Comparison of ENCODE assay signal across 8 mouse cellular contexts in genomic region chr4:155235311-155236119, GRCm38 (mm10). TPM values are rescaled to one million over a fixed set of nuclear protein-coding genes. Genes with fewer than 3 reads are reported as not detected.
DNase-seq lines count a peak whose midpoint lies in the region; ATAC-seq and TF ChIP-seq lines count a peak whose summit lies in the region.

No protein-coding gene starts in this region.

- ATAC-seq in G1E (ENCODE audit: extremely low read depth, insufficient number of reproducible peaks, low FRiP score, poor library complexity, severe bottlenecking) = peak; percentile 52
- peak; percentile 87 for ATAC-seq in forebrain, embryonic 15.5 days (replicated peaks)
- peak; percentile 48 for ATAC-seq in liver, embryonic 12.5 days

- WGBS in forebrain, embryonic 15.5 days = 8% methylated on average over 18 of the region's 18 CpGs
- 12% methylated on average over 18 of the region's 18 CpGs for WGBS in liver, embryonic 12.5 days (ENCODE audit: insufficient replicate concordance)

- peak; percentile 58 for DNase-seq in G1E (ENCODE audit: low spot score)
- DNase-seq in cerebellum, adult 11 months = peak; percentile 75
- peak; percentile 97 for DNase-seq in heart, postnatal 10 days
- peak; percentile 96 for DNase-seq in kidney, postnatal 25 days
- DNase-seq in naive thymus-derived CD4-positive, alpha-beta T cell, adult 2 months (ENCODE audit: low read depth) = peak; percentile 83
- peak; percentile 67 for DNase-seq in thymus, postnatal 14 days

- peaks cover 54% of the 10 kb centered on the region for H3K27me3 ChIP-seq in G1E (ENCODE audit: insufficient read depth, low read length)
- H3K27me3 ChIP-seq in forebrain, embryonic 15.5 days = no peaks in the 10 kb centered on the region
- H3K27me3 ChIP-seq in liver, embryonic 12.5 days (replicated peaks) = peaks cover 4% of the 10 kb centered on the region; the same call in 1 of the 2 replicates

- peak overlapping the region; percentile 41 for H3K4me2 ChIP-seq in forebrain, embryonic 15.5 days (replicated peaks)
- peak overlapping the region; percentile 45 for H3K4me2 ChIP-seq in liver, embryonic 12.5 days

- H3K9me3 ChIP-seq in G1E (replicated peaks) = no peaks in the 10 kb centered on the region
- no peaks in the 10 kb centered on the region for H3K9me3 ChIP-seq in forebrain, embryonic 15.5 days
- no peaks in the 10 kb centered on the region for H3K9me3 ChIP-seq in liver, embryonic 12.5 days (replicated peaks)

- peak overlapping the region; percentile 98 for H3K27ac ChIP-seq in forebrain, embryonic 15.5 days (replicated peaks)
- peak overlapping the region; percentile 83 for H3K27ac ChIP-seq in liver, embryonic 12.5 days

- H3K4me1 ChIP-seq in G1E (ENCODE audit: insufficient read depth, low read depth, low read length) = peaks cover 52% of the 10 kb centered on the region
- peaks cover 36% of the 10 kb centered on the region for H3K4me1 ChIP-seq in forebrain, embryonic 15.5 days
- peaks cover 44% of the 10 kb centered on the region for H3K4me1 ChIP-seq in liver, embryonic 12.5 days

- H3K9ac ChIP-seq in forebrain, embryonic 15.5 days (replicated peaks) = peak overlapping the region; percentile 48
- H3K9ac ChIP-seq in liver, embryonic 12.5 days = no peak overlapping the region; the same call in 1 of the 2 replicates

- no peak for TF ChIP-seq CTCF in G1E (IDR thresholded peaks at IDR 0.05; ENCODE audit: low read depth, low read length)

- H3K36me3 ChIP-seq in G1E (replicated peaks) = no peaks in the 10 kb centered on the region
- no peaks in the 10 kb centered on the region for H3K36me3 ChIP-seq in forebrain, embryonic 15.5 days
- H3K36me3 ChIP-seq in liver, embryonic 12.5 days = no peaks in the 10 kb centered on the region

- intact Hi-C loops in heart, postnatal 10 days (cut with DNase I) = no loop called here

- H3K4me3 ChIP-seq in G1E (ENCODE audit: low read depth, low read length) = peak overlapping the region; percentile 54; the same call in 1 of the 2 replicates
- peak overlapping the region; percentile 15; the same call in 1 of the 2 replicates for H3K4me3 ChIP-seq in forebrain, embryonic 15.5 days
- no peak overlapping the region for H3K4me3 ChIP-seq in liver, embryonic 12.5 days

RNA-seq across cellular contexts. Expression of gene Ski, which starts 13.1 kb away (rescaled TPM):
- total RNA-seq in G1E (2014; fragmentation: Nextera tagmentation) (58.4 and 67.3 TPM in 2 replicates), G1E (2017) (15.3 and 16.9 TPM in 2 replicates)
- 40.7 and 42.4 TPM in 2 replicates for polyA plus RNA-seq in G1E (2012)
- 14.3 TPM in 2 replicates for polyA plus RNA-seq in forebrain, embryonic 15.5 days (2015; fragmentation: Nextera tagmentation; extraction: Ambion mirVana)
- total RNA-seq in heart, postnatal 10 days (2021) = 10 to 100 TPM; 89.2 to 89.6 TPM
- 3.5 and 3.8 TPM in 2 replicates for polyA plus RNA-seq in liver, embryonic 12.5 days (2016; fragmentation: Nextera tagmentation; extraction: Ambion mirVana)

RNA-seq across cellular contexts. Expression of gene Faap20, which starts 14.1 kb away (rescaled TPM):
- total RNA-seq in G1E (2014; fragmentation: Nextera tagmentation) (24.4 and 24.9 TPM in 2 replicates), G1E (2017) (23.5 and 29.3 TPM in 2 replicates)
- polyA plus RNA-seq in G1E (2012) = 43.5 and 45.5 TPM in 2 replicates
- 88.2 and 89.3 TPM in 2 replicates for polyA plus RNA-seq in forebrain, embryonic 15.5 days (2015; fragmentation: Nextera tagmentation; extraction: Ambion mirVana)
- total RNA-seq in heart, postnatal 10 days (2021) = 10 to 100 TPM; 25.7 to 28.2 TPM
- polyA plus RNA-seq in liver, embryonic 12.5 days (2016; fragmentation: Nextera tagmentation; extraction: Ambion mirVana) = 25.8 and 31.2 TPM in 2 replicates
